Mouse (Mus musculus) layer of hippocampus, adult 2 months (tissue): ENCODE data around the gene Gpr165. TPM values are rescaled to one million over a fixed set of nuclear protein-coding genes. Genes with fewer than 3 reads are reported as not detected.

Experiments used
- DNase-seq, 2 experiments: peaks; one replicate each; pipeline ENCODE4 v3.0.0; 2022; ENCODE audit warnings: low spot score in 2 of 2
- H3K27ac ChIP-seq: fragments of 200-600 bp; 2 replicates; pipeline ENCODE4 v1.8.1; 2022
- H3K4me3 ChIP-seq: fragments of 200-600 bp; 2 replicates; pipeline ENCODE4 v1.8.1; 2022; ENCODE audit warnings: mild to moderate bottlenecking
- CTCF ChIP-seq: fragments of 200-600 bp; conservative IDR thresholded peaks from 2 replicates; pipeline ENCODE4 v1.8.1; 2022; ENCODE audit warnings: antibody characterized with exemption, mild to moderate bottlenecking, moderate library complexity
- long read RNA-seq, 2 experiments: library from polyadenylated mRNA; stranded (forward); transcript quantifications; one replicate each; pipeline ENCODE4 v2.0.0; 2021; ENCODE audit warnings: borderline mapping rate in 2 of 2
- total RNA-seq, 2 experiments: library from RNA; stranded (reverse); gene quantifications; 2 replicates each; pipeline ENCODE4 v1.2.3; 2021

Gene Gpr165
- total RNA-seq: 10 to 100 TPM in 1 of 2 experiments, 1 to 10 TPM in 1; 7.6 to 10.4 TPM
- long read RNA-seq, experiment 1, partial matches to known transcripts: 0 of 1 reads
- long read RNA-seq, experiment 1, other reads (novel, unspliced or antisense): 0 of 1 reads
- long read RNA-seq, experiment 2, partial matches to known transcripts: 1 of 1 reads
- long read RNA-seq, experiment 2, other reads (novel, unspliced or antisense): 0 of 1 reads

- peak within 1 kb of the TSS; percentile 54; the same call in 1 of the 2 replicates for H3K27ac ChIP-seq
These were observed at the start of gene Gpr165 for GRCm38 (mm10) chrX:96712907-96713774. Gene Gpr165, plus strand, starts transcription at chrX:96713441.

GRCm38 (mm10) chrX:96674871-96675270 lies 38.4 kb upstream of the Gpr165 start:
- DNase-seq: no peak
- Histone ChIP-seq H3K27ac (no peak overlapping the region), H3K4me3 (no peak overlapping the region)
- no peak for TF ChIP-seq CTCF

More at GRCm38 (mm10) chrX:96712907-96713774, at the start of gene Gpr165:
- H3K4me3 ChIP-seq: peak within 1 kb of the TSS; percentile 47
- TF ChIP-seq CTCF: no peak
- peak; percentile 42 to 49 for DNase-seq
